Mouse (Mus musculus): ENCODE measurements around the gene Hoxa11.

Gene Hoxa11

GRCm38 (mm10) chr6:52265306-52265912 is 19.8 kb upstream of the Hoxa11 start:
- no peak for DNase-seq

DNA sequence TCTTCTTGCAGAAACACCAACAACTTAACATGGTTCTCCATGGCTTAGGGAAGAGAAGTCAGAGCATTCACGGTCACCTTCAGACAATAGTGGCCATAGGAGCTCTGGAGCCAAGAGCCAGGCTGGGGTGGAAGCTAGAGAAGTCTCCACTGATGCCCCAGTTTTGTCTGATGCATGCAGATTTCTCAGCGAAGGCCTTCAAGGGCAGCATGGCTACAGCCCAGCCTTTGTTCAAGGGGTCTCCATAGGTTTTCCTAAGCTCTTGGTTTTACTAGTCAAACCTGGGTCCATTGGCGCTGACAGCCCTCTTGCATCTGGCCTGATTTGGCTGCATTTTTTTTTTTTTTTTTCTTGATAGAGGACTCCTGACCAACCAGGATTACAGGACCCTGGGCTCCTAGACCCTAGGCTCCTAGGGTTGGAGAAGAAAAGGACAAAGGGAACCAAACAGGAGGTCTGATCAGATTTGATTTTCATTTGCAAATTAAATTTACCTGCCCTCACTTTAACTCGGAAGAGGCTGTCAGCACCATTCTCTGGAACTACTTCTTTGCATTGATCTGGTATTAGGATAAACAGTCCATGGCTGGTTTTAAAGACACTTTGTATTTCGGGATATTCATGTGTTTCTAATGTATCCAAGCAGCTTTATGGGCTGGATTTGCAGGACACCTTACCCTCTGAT is 18.6 kb upstream of the Hoxa11 start:
- no peak for DNase-seq

DNA sequence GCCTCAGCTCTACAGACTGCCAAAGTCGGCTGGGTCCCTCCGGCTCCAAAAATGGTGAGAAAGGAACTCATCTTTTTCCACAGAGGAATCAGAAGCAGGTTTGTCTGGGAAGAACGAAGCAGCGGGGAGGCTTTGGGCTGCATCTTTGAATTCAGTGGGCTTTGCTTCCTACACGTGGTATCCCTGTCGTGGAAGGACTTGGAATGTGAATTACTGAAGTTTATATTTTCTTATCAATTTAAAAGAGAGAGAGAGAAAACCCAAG is 17.6 kb upstream of the Hoxa11 start:
- DNase-seq = no peak

DNA sequence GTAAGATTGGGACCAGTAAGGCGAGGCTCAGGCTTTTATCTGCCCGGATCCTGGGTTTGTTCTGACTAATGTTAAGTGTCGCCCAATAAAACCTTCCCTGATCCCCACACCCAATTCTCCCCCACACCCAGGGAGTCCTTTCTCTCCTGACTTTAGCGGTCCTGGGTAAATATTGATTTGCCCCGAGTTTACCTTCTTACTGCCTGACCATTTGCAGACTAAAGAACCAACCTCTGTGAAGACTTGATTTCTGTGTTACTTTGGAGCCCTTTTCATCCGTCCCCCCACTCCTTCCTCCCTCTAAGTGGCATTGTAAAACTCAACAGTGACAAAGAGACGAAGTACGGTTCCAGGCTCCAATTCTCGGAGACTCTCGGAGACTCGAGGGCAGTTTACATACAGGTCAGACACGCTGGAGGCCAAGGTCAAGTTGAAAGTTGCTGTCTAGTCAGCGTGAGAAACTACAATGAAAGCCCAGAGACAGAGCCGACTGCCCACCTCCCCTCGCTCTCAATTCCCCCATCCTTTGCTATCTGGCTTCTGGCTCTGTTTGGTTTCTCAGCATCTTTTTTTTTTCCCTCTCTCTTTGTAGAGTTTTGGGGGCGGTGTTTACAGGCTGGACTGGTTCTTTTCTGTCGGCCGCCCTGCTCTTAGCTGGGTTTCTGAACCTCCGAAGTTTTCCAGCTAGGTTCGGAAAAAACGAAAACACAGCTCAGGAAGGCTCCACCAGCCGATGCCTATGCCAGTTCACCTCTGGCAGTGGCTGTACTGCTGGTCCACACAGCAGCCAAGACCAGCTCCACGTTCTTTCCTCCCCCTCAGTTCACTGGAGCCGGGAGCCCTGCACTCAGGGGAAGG is 17.1 kb upstream of the Hoxa11 start:
- no peak for DNase-seq

DNA sequence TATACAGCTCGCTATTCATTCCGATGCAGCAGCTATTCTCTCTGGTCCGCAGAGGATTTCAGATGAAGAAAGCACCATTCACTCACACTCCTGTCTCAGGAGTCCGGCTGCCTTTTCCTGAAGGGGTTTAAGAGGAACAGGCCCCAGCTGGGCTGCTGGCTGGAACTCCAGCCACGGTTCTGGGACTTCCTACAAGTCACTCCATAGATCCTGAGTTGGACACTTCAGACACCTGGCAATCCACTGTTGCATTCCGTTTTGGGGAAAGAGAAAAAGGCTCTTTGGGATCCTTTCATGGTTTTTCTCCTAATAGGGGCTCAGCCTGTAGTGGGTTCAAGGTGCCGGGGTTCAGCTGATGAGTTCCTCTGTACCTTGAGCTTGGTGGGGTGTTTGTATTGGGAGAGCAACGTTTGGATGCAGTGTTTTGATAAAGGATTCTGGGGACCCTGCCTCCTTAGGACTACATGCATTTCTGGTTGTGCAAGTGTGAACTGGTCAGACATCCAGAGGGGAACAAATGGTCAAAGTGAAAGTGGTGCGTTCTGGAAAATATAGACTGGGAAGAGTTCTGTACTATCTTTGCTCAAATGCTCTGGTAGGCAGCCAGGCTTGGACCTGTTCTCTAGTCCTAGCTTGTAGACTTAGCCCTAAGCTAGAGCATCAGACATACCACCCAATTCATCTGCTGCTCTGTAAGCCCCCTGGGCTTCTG is 16.3 kb upstream of the Hoxa11 start:
- DNase-seq = no peak

DNA sequence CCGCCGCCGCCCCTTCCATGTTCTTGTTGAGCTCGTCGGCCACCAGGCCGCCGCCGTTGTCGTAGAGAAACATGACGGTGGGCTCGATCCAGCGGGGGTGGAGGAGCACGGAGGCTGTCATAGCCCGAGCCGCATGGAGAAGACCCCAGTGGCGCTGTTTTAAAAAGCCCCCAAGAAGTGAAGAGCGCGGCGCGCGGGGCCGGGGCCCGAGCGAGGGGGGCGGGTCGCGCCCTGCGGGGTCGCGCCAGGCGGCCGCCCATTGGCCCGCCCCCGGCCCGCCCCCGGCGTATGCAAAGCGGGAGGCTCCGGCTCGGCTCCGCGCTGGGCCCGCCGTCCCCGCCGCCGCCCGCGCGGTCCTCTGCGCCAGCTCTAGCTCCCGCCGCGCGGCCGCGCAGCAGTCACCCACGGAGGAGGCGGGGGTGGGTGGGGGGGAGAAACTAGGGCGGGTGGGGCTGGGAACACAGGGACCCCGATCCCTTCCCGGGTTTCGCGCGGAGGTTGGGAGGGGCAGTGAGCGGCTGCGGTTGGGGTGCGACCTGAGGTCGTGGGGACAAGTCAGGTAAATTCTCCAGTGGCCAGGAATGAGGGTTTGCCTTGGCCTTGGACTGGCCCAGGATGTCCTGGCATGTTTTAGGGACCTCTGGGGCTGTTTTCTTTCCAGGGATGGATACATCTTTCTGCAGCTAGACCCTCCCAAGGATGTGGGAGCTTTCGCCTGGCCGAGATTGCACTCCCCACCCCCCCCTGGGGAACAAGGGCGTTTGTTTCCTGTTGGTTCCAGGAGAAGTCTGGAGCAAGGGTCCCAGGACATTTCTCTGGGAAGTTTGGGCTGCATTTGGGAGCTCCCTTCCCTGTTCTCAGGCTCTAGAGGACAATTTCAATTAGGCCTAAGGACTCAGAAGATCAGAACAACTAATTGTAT is 15.3 kb upstream of the Hoxa11 start, which contains the start of gene Hoxa13:
Hoxa13 (minus strand) TSS at position 227 of the 922 bp plus-strand sequence.
- no peak for DNase-seq

DNA sequence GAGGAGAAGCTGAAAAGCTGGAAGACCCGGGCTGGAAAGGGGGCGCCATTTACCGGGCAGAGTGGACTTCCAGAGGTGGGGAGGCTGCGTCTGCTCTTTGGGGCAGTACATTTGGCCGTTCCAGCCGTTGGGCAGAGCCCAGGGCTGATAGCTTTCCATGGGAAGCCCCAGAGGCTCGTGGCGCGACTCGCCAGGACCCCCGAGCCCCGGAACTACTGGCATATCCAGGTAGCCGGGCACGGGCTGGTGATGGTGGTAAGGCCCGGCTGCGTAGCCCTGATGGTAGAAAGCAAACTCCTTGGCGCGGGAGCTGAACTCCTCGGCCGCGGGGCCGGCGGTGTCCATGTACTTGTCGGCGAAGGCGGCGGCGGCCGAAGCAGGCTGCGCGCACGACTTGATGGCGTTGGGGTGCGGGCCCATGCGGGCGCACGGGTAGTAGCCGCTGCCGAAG is 14.2 kb upstream of the Hoxa11 start:
- DNase-seq = no peak

- DNase-seq = no peak
Measured at GRCm38 (mm10) chr6:52259081-52259790, 13.6 kb upstream of the Hoxa11 start.

DNA sequence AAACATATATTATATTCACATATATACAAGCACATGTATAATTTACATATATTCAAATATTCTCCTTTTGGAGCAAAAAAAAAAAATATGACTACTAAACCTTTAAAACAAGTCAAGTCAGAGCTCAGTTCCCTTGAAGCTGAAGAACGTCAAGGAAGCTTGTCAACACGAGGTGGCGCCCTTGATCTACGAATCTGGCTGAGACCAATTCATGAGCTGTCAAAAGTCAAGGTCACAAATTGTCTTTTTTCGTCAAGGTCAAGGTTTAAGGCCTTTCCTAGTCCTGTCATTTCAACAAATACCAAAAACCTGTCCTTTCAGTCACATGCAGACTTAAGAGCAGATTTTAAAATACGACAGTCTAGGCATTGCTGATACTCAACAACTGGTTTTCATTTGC is 11.3 kb upstream of the Hoxa11 start:
- DNase-seq = peak; percentile 61 to 85

DNA sequence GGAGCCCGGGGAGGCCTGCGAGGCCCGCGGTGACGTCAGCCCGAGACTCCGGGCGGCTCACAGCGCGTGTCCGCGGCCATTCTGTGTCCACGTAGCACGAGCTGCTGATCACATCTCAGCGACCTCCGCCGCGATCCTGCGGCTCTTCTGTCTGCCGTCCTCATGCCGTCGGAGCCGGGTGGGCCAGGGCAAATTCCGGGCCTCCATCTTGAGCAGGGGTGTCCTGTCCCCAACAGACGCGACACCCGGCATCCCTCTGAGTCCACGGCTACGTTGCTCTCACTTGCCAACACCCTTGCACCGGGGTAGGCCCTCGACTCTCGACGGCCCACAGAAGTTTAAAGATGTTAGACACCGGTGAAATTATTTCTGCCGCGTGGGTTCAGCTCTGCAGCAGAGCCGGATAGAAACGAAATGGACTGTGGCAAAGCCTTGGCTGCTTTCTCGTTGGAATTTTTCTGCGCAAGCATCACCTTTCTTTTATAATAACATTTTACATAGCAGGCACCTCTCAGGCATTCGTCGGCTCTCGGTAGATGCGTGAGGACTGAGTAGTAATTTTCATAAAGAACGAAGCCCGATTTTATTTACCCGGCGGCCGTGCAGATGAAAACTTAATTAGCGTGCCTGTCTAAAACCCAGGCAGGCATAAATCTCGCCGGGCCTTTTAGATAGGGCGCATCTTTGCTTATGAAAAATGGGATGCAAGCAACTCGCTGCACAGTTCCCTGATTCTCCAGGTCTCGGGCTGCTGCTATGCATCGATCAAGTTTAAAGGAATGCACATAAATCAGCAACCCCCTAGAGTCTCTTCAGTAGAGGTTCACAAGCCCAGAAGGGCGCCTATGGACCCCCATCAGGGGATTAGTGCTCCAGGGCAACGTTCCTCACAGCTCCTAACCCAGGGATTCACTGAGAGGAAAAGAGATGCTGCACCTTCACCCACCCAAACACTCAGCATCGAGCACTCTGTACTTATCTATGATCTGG is 8.2 kb upstream of the Hoxa11 start:
- DNase-seq = no peak

GRCm38 (mm10) chr6:52252775-52253376 is 7.3 kb upstream of the Hoxa11 start:
- DNase-seq = no peak

- DNase-seq = no peak
Measured at GRCm38 (mm10) chr6:52252016-52252774, 6.6 kb upstream of the Hoxa11 start.

GRCm38 (mm10) chr6:52251177-52251879 is 5.7 kb upstream of the Hoxa11 start:
- no peak for DNase-seq

DNA sequence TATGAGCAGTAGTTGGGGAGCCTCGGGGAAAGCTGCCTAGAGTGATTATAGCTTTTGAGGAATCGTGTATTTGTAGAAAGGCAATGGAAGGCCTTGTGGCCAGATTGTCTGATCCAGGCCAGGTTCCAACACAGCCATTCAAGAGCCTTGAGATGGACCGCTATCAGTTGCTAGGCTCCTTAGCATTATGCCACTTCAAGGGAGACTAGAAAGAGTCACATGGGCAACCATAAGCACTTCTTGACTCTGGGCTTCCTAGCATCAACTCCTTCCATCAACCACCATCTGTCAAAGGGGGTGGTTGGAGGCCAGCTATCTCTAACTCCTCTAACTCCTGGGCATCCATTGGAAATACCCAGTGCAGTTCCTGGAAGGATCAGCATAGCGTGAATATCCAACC is 4.2 kb upstream of the Hoxa11 start:
- no peak for DNase-seq

GRCm38 (mm10) chr6:52249415-52249738 is 3.8 kb upstream of the Hoxa11 start:
- no peak for DNase-seq

DNA sequence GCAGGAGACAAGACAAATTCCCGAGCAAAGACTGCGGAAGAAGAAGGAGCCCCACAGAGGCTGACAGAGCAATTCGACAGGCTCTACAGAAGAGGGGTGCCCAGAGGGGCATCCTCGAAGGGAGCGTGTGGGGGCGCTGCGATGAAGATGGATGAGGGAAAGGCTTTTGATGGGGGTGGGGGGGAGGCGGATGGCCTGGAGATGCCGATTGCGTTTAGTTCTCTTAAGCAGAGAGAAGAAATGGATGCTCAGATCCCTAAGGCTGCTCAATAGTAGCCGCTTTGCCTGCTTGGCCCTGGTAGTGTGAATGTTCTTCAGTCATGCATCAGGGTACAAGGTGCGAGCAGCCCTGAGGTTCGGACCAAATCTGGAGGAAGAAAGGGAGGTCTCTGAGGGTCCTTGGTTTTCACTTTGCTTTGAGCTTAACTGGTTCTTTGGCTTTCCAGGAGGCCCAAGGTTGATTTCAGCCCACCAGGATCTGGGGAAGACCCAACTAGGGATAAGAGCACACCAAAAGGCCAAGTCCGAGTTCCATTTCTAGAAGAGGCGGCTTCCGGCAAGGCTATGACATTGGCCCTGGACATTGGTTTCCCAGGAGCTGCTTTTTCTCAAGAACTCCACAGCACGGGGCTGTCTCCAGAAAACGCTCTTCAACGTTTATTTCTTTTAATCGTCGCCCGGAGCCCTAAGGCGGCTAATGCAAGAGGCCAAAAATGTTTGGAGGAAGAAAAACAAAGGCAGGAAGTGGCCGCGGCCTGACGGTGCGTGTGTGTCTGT is 3.2 kb upstream of the Hoxa11 start:
- no peak for DNase-seq

DNA sequence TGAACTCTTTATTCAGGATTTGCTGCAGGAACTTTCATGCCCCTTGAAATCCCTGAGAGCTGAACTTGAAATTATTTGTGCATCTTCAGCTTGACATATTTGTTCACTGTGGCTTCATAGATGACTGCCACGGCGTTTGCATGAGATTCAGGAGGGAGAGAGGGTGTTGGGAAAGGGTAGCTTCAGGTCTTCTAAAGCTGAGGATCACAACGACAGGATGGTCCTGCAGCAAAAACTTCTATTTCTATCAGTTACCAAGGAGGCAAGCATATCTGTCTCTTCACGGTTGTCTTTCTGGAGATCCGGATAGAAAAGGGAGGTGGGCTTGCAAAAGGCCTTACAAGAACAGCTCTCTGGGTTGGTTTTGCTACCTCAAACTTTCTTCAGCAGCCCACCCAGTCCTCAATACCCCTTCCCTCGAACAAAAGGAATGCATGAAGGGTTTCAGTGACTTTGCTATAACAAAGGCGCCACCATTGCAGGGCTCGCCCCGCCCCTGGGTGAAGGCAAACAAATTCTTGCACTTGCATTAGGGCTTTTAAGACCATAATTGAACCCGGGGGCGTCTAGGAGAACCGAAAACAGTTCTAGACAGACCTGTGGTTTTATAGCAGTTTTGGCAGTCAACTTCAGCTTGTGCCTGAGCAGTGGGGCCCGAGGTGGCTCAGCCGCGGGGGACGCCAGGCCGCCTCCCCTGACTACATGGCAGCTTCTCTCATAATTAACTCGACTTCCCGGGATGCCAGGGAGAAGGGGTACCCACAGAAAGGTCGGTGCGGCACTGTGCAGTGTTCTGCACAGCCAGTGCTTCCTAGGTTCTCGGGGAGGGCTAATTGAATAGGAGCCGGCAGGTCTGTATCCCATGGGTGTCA is 2.4 kb upstream of the Hoxa11 start:
- DNase-seq = no peak

All from spleen, adult 18-20 months (tissue).